Mouse (Mus musculus): ENCODE measurements at regions not wholly inside any gene's neighbourhood (a gene's known extent, or its start where the extent isn't known, plus 50 kb on each side); places are given as distances from the start of the nearest gene placed in this dataset.

DNA sequence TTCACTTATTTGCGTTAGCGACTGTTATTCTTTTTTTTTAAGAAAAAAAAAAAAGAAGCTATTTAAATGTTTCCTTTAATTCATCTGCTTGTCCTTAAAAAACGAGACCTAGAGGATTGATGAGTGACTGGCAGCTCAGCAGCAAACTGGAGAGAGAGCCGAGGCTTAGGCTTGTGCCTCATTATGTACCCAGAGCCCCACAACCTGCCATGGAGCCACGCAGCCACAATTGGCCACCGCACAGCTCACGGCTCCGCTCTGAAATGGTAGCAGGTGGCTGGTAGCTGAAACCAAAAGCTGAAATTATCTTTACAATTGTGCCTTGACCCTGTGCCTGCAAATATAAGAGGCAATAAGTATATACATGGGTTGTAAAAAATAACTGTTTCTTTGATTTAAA is 273.0 kb upstream of the Snx7 start:
- TF ChIP-seq CTCF (IDR thresholded peaks at IDR 0.05; ENCODE audit: low read depth), result no peak
- TF ChIP-seq EP300 (IDR thresholded peaks at IDR 0.05; ENCODE audit: low read depth), result no peak
